Mouse (Mus musculus): Measurements from ENCODE around the gene Cish. TPM values are rescaled to one million over a fixed set of nuclear protein-coding genes. Genes with fewer than 3 reads are reported as not detected.

Gene Cish
- polyA plus RNA-seq, 1 experiment = 0.64 TPM

GRCm38 (mm10) chr9:107344027-107344426 is 48.2 kb downstream of the Cish start:
- Histone ChIP-seq H3ac (ENCODE audit: control insufficient read depth, insufficient read length) (no peak overlapping the region), H3K4me2 (ENCODE audit: low read depth) (no peak overlapping the region), H3K4me3 (no peak overlapping the region), H3K27me3 (ENCODE audit: control insufficient read depth, insufficient read depth, insufficient read length) (peaks cover 39% of the 10 kb centered on the region), H3K36me3 (ENCODE audit: control insufficient read depth, insufficient read depth) (no peaks in the 10 kb centered on the region), H3K79me2 (ENCODE audit: control insufficient read depth, insufficient read depth) (no peaks in the 10 kb centered on the region)
- TF ChIP-seq USF1 (IDR thresholded peaks at IDR 0.05; ENCODE audit: low read depth) (no peak), REST (IDR thresholded peaks at IDR 0.05; ENCODE audit: insufficient read depth, insufficient read length) (no peak), MYOD1 (IDR thresholded peaks at IDR 0.05; ENCODE audit: control insufficient read depth in 1 of 3, insufficient read length in 2 of 3, low read depth in 2 of 3) (no peak), MAX (IDR thresholded peaks at IDR 0.05; ENCODE audit: low read depth) (no peak), POLR2AphosphoS2 (IDR thresholded peaks at IDR 0.05; ENCODE audit: insufficient read length, low read depth) (no peak), SRF (IDR thresholded peaks at IDR 0.05; ENCODE audit: control insufficient read depth, insufficient read length, low read depth) (no peak), TCF3 (IDR thresholded peaks at IDR 0.05; ENCODE audit: insufficient read length, low read depth) (no peak), E2F4 (IDR thresholded peaks at IDR 0.05; ENCODE audit: insufficient read depth) (no peak), CEBPB (IDR thresholded peaks at IDR 0.05; ENCODE audit: insufficient read depth, poor library complexity, severe bottlenecking) (no peak), MYOG (IDR thresholded peaks at IDR 0.05; ENCODE audit: control insufficient read depth in 1 of 3, insufficient read depth in 1 of 3, insufficient read length in 2 of 3, low read depth in 2 of 3) (no peak), POLR2A (IDR thresholded peaks at IDR 0.05; ENCODE audit: insufficient read length, low read depth) (no peak), TCF12 (IDR thresholded peaks at IDR 0.05; ENCODE audit: insufficient read depth, poor library complexity, severe bottlenecking) (no peak)

- Histone ChIP-seq H3K79me2 (ENCODE audit: control insufficient read depth, insufficient read depth) (no peaks in the 10 kb centered on the region), H3K4me3 (no peak overlapping the region), H3K27me3 (ENCODE audit: control insufficient read depth, insufficient read depth, insufficient read length) (peaks cover 54% of the 10 kb centered on the region), H3K36me3 (ENCODE audit: control insufficient read depth, insufficient read depth) (no peaks in the 10 kb centered on the region), H3ac (ENCODE audit: control insufficient read depth, insufficient read length) (no peak overlapping the region), H3K4me2 (ENCODE audit: low read depth) (no peak overlapping the region)
- TF ChIP-seq USF1 (IDR thresholded peaks at IDR 0.05; ENCODE audit: low read depth) = no peak
- TF ChIP-seq SRF (IDR thresholded peaks at IDR 0.05; ENCODE audit: control insufficient read depth, insufficient read length, low read depth) = no peak
- TF ChIP-seq TCF3 (IDR thresholded peaks at IDR 0.05; ENCODE audit: insufficient read length, low read depth) = no peak
- no peak for TF ChIP-seq TCF12 (IDR thresholded peaks at IDR 0.05; ENCODE audit: insufficient read depth, poor library complexity, severe bottlenecking)
- TF ChIP-seq E2F4 (IDR thresholded peaks at IDR 0.05; ENCODE audit: insufficient read depth) = no peak
- no peak for TF ChIP-seq MAX (IDR thresholded peaks at IDR 0.05; ENCODE audit: low read depth)
- no peak for TF ChIP-seq MYOD1 (IDR thresholded peaks at IDR 0.05; ENCODE audit: control insufficient read depth in 1 of 3, insufficient read length in 2 of 3, low read depth in 2 of 3)
- TF ChIP-seq POLR2AphosphoS2 (IDR thresholded peaks at IDR 0.05; ENCODE audit: insufficient read length, low read depth) = no peak
- no peak for TF ChIP-seq MYOG (IDR thresholded peaks at IDR 0.05; ENCODE audit: control insufficient read depth in 1 of 3, insufficient read depth in 1 of 3, insufficient read length in 2 of 3, low read depth in 2 of 3)
- TF ChIP-seq POLR2A (IDR thresholded peaks at IDR 0.05; ENCODE audit: insufficient read length, low read depth) = no peak
- no peak for TF ChIP-seq CEBPB (IDR thresholded peaks at IDR 0.05; ENCODE audit: insufficient read depth, poor library complexity, severe bottlenecking)
- TF ChIP-seq REST (IDR thresholded peaks at IDR 0.05; ENCODE audit: insufficient read depth, insufficient read length) = no peak
Observed at GRCm38 (mm10) chr9:107346081-107346480, 50.3 kb downstream of the Cish start.

- H3ac ChIP-seq (ENCODE audit: control insufficient read depth, insufficient read length) = no peak overlapping the region
Observed at GRCm38 (mm10) chr9:107347586-107348183, 51.9 kb downstream of the Cish start.

GRCm38 (mm10) chr9:107349321-107349720 is 53.5 kb downstream of the Cish start:
- Histone ChIP-seq H3K4me2 (ENCODE audit: low read depth) (no peak overlapping the region), H3K79me2 (ENCODE audit: control insufficient read depth, insufficient read depth) (no peaks in the 10 kb centered on the region), H3ac (ENCODE audit: control insufficient read depth, insufficient read length) (no peak overlapping the region), H3K36me3 (ENCODE audit: control insufficient read depth, insufficient read depth) (no peaks in the 10 kb centered on the region), H3K4me3 (no peak overlapping the region), H3K27me3 (ENCODE audit: control insufficient read depth, insufficient read depth, insufficient read length) (peaks cover 64% of the 10 kb centered on the region)
- no peak for TF ChIP-seq USF1 (IDR thresholded peaks at IDR 0.05; ENCODE audit: low read depth)
- TF ChIP-seq REST (IDR thresholded peaks at IDR 0.05; ENCODE audit: insufficient read depth, insufficient read length) = no peak
- TF ChIP-seq SRF (IDR thresholded peaks at IDR 0.05; ENCODE audit: control insufficient read depth, insufficient read length, low read depth) = no peak
- TF ChIP-seq MYOG (IDR thresholded peaks at IDR 0.05; ENCODE audit: control insufficient read depth in 1 of 3, insufficient read depth in 1 of 3, insufficient read length in 2 of 3, low read depth in 2 of 3) = no peak

More at GRCm38 (mm10) chr9:107347586-107348183, 51.9 kb downstream of the Cish start:
- Histone ChIP-seq H3K4me3 (no peak overlapping the region), H3K79me2 (ENCODE audit: control insufficient read depth, insufficient read depth) (no peaks in the 10 kb centered on the region), H3K27me3 (ENCODE audit: control insufficient read depth, insufficient read depth, insufficient read length) (peaks cover 56% of the 10 kb centered on the region), H3K36me3 (ENCODE audit: control insufficient read depth, insufficient read depth) (no peaks in the 10 kb centered on the region), H3K4me2 (ENCODE audit: low read depth) (no peak overlapping the region)
- no peak for TF ChIP-seq REST (IDR thresholded peaks at IDR 0.05; ENCODE audit: insufficient read depth, insufficient read length)
- no peak for TF ChIP-seq MYOG (IDR thresholded peaks at IDR 0.05; ENCODE audit: control insufficient read depth in 1 of 3, insufficient read depth in 1 of 3, insufficient read length in 2 of 3, low read depth in 2 of 3)
- TF ChIP-seq TCF12 (IDR thresholded peaks at IDR 0.05; ENCODE audit: insufficient read depth, poor library complexity, severe bottlenecking) = no peak
- TF ChIP-seq MAX (IDR thresholded peaks at IDR 0.05; ENCODE audit: low read depth) = no peak
- TF ChIP-seq POLR2AphosphoS2 (IDR thresholded peaks at IDR 0.05; ENCODE audit: insufficient read length, low read depth) = no peak
- no peak for TF ChIP-seq E2F4 (IDR thresholded peaks at IDR 0.05; ENCODE audit: insufficient read depth)
- TF ChIP-seq USF1 (IDR thresholded peaks at IDR 0.05; ENCODE audit: low read depth) = no peak
- TF ChIP-seq MYOD1 (IDR thresholded peaks at IDR 0.05; ENCODE audit: control insufficient read depth in 1 of 3, insufficient read length in 2 of 3, low read depth in 2 of 3) = no peak
- TF ChIP-seq POLR2A (IDR thresholded peaks at IDR 0.05; ENCODE audit: insufficient read length, low read depth) = no peak
- no peak for TF ChIP-seq CEBPB (IDR thresholded peaks at IDR 0.05; ENCODE audit: insufficient read depth, poor library complexity, severe bottlenecking)
- no peak for TF ChIP-seq TCF3 (IDR thresholded peaks at IDR 0.05; ENCODE audit: insufficient read length, low read depth)
- no peak for TF ChIP-seq SRF (IDR thresholded peaks at IDR 0.05; ENCODE audit: control insufficient read depth, insufficient read length, low read depth)

Other genes with a start within 250 kb of the Cish start
- 0.40 TPM for gene Dock3, start 64.1 kb upstream of the Cish start, polyA plus RNA-seq (2012; fragmentation: generic; extraction: Trizol)
- gene Mapkapk3, start 6.1 kb upstream of the Cish start, polyA plus RNA-seq (2012; fragmentation: generic; extraction: Trizol) = 3.9 TPM
- 17.7 TPM for gene Hemk1, start 42.3 kb downstream of the Cish start, polyA plus RNA-seq (2012; fragmentation: generic; extraction: Trizol)
- 0.38 TPM for gene 6430571L13Rik, start 44.6 kb downstream of the Cish start, polyA plus RNA-seq (2012; fragmentation: generic; extraction: Trizol)
- gene Cacna2d2, start 103.6 kb downstream of the Cish start, polyA plus RNA-seq (2012; fragmentation: generic; extraction: Trizol) = 0.50 TPM
- gene Tmem115, start 237.9 kb downstream of the Cish start, polyA plus RNA-seq (2012; fragmentation: generic; extraction: Trizol) = 43.4 TPM
- gene Cyb561d2, start 246.2 kb downstream of the Cish start, polyA plus RNA-seq (2012; fragmentation: generic; extraction: Trizol) = 18.8 TPM
- gene Nprl2, start 246.2 kb downstream of the Cish start, polyA plus RNA-seq (2012; fragmentation: generic; extraction: Trizol) = 24.6 TPM

Data from myocyte (in vitro differentiated cells).